Mouse (Mus musculus): ENCODE measurements around the gene Gm49711.

DNA sequence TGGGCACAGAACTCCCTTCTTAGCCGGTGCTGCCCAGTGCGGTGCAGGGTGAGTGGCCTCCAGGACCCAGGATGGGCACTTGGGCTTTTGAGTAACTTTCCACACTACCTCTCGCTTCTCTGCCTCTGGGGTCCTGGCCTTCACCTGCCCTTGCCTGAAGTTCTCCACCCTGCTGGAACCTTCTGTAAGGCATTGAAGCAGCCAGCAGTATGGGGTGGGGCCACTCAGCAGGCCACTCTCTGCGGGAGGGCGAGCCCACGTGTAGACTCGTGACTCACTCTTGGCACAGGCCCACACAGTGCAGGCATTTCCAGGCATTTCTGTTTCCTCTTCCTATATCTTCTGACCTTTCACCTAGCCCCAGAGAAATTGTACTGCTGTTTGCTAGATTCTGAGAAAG is 18.7 kb upstream of the Gm49711 start:
- TF ChIP-seq MAX (IDR thresholded peaks at IDR 0.05; ENCODE audit: low read depth) = no peak
- TF ChIP-seq E2F4 (IDR thresholded peaks at IDR 0.05; ENCODE audit: insufficient read depth) = no peak
- TF ChIP-seq POLR2A (IDR thresholded peaks at IDR 0.05; ENCODE audit: insufficient read length, low read depth) = no peak
- TF ChIP-seq POLR2AphosphoS2 (IDR thresholded peaks at IDR 0.05; ENCODE audit: insufficient read length, low read depth) = no peak
- TF ChIP-seq USF1 (IDR thresholded peaks at IDR 0.05; ENCODE audit: low read depth) = no peak
- TF ChIP-seq TCF12 (IDR thresholded peaks at IDR 0.05; ENCODE audit: insufficient read depth, poor library complexity, severe bottlenecking) = no peak
- TF ChIP-seq TCF3 (IDR thresholded peaks at IDR 0.05; ENCODE audit: insufficient read length, low read depth) = no peak

Measured in myocyte (in vitro differentiated cells).